Mouse (Mus musculus): ENCODE measurements at regions not wholly inside any gene's neighbourhood (a gene's known extent, or its start where the extent isn't known, plus 50 kb on each side); places are given as distances from the start of the nearest gene placed in this dataset.

- Histone ChIP-seq H3K36me3 (replicated peaks) (no peaks in the 10 kb centered on the region), H3K9me3 (replicated peaks) (peaks cover 4% of the 10 kb centered on the region; the same call in 1 of the 2 replicates), H3K4me3 (ENCODE audit: low read depth, low read length) (no peak overlapping the region), H3K27me3 (ENCODE audit: insufficient read depth, low read length) (no peaks in the 10 kb centered on the region), H3K4me1 (ENCODE audit: insufficient read depth, low read depth, low read length) (no peaks in the 10 kb centered on the region)
- ATAC-seq (ENCODE audit: extremely low read depth, insufficient number of reproducible peaks, low FRiP score, poor library complexity, severe bottlenecking), result no peak
- TF ChIP-seq GATA1 (IDR thresholded peaks at IDR 0.05; ENCODE audit: borderline replicate concordance, low read length), result no peak
- no peak for TF ChIP-seq CTCF (IDR thresholded peaks at IDR 0.05; ENCODE audit: low read depth, low read length)
- no peak for DNase-seq (ENCODE audit: low spot score)
These were observed 101.8 kb downstream of the Vgll3 start for GRCm38 (mm10) chr16:65916831-65917230.

- TF ChIP-seq POLR2AphosphoS5 (IDR thresholded peaks at IDR 0.05; ENCODE audit: insufficient replicate concordance, low read depth, low read length) (no peak), TAL1 (conservative IDR thresholded peaks at IDR 0.05; ENCODE audit: low read depth, low read length) (no peak)
- H3K4me3 ChIP-seq (ENCODE audit: low read depth, low read length), result no peak overlapping the region
- no peak for ATAC-seq (ENCODE audit: extremely low read depth, insufficient number of reproducible peaks, low FRiP score, poor library complexity, severe bottlenecking)
- DNase-seq (ENCODE audit: low spot score), result no peak
- H3K36me3 ChIP-seq (replicated peaks), result no peaks in the 10 kb centered on the region
- no peaks in the 10 kb centered on the region for H3K4me1 ChIP-seq (ENCODE audit: insufficient read depth, low read depth, low read length)
- H3K9me3 ChIP-seq (replicated peaks), result 0 out of 2 replicates have a peak, but pooled peaks cover under 1% of the 10 kb centered on the region
- no peaks in the 10 kb centered on the region for H3K27me3 ChIP-seq (ENCODE audit: insufficient read depth, low read length)
These were observed 110.9 kb downstream of the Vgll3 start for GRCm38 (mm10) chr16:65925986-65926385.

GRCm38 (mm10) chr16:65963829-65964228 is 148.8 kb downstream of the Vgll3 start:
- TF ChIP-seq CTCF (IDR thresholded peaks at IDR 0.05; ENCODE audit: low read depth, low read length), result no peak
- DNase-seq (ENCODE audit: low spot score), result no peak

GRCm38 (mm10) chr16:65964260-65964659 is 149.2 kb downstream of the Vgll3 start:
- Histone ChIP-seq H3K36me3 (replicated peaks) (no peaks in the 10 kb centered on the region), H3K4me1 (ENCODE audit: insufficient read depth, low read depth, low read length) (no peaks in the 10 kb centered on the region), H3K4me3 (ENCODE audit: low read depth, low read length) (no peak overlapping the region), H3K27me3 (ENCODE audit: insufficient read depth, low read length) (no peaks in the 10 kb centered on the region), H3K9me3 (replicated peaks) (0 out of 2 replicates have a peak, but pooled peaks cover 3% of the 10 kb centered on the region)
- no peak for TF ChIP-seq TAL1 (conservative IDR thresholded peaks at IDR 0.05; ENCODE audit: low read depth, low read length)
- no peak for TF ChIP-seq POLR2AphosphoS5 (IDR thresholded peaks at IDR 0.05; ENCODE audit: insufficient replicate concordance, low read depth, low read length)
- TF ChIP-seq GATA1 (IDR thresholded peaks at IDR 0.05; ENCODE audit: borderline replicate concordance, low read length), result no peak
- TF ChIP-seq GATA2 (IDR thresholded peaks at IDR 0.05; ENCODE audit: borderline replicate concordance, low read depth, low read length), result no peak
- TF ChIP-seq CTCF (IDR thresholded peaks at IDR 0.05; ENCODE audit: low read depth, low read length), result no peak
- ATAC-seq (ENCODE audit: extremely low read depth, insufficient number of reproducible peaks, low FRiP score, poor library complexity, severe bottlenecking) (no peak), DNase-seq (ENCODE audit: low spot score) (no peak)

More at GRCm38 (mm10) chr16:65963829-65964228, 148.8 kb downstream of the Vgll3 start:
- H3K9me3 ChIP-seq (replicated peaks), result 0 out of 2 replicates have a peak, but pooled peaks cover 3% of the 10 kb centered on the region
- H3K36me3 ChIP-seq (replicated peaks), result no peaks in the 10 kb centered on the region
- no peaks in the 10 kb centered on the region for H3K4me1 ChIP-seq (ENCODE audit: insufficient read depth, low read depth, low read length)
- no peaks in the 10 kb centered on the region for H3K27me3 ChIP-seq (ENCODE audit: insufficient read depth, low read length)
- ATAC-seq (ENCODE audit: extremely low read depth, insufficient number of reproducible peaks, low FRiP score, poor library complexity, severe bottlenecking), result no peak
- H3K4me3 ChIP-seq (ENCODE audit: low read depth, low read length), result no peak overlapping the region

- H3K4me3 ChIP-seq (ENCODE audit: low read depth, low read length), result no peak overlapping the region
- no peaks in the 10 kb centered on the region for H3K27me3 ChIP-seq (ENCODE audit: insufficient read depth, low read length)
- DNase-seq (ENCODE audit: low spot score), result no peak
- no peaks in the 10 kb centered on the region for H3K9me3 ChIP-seq (replicated peaks)
- no peaks in the 10 kb centered on the region for H3K36me3 ChIP-seq (replicated peaks)
- no peak for ATAC-seq (ENCODE audit: extremely low read depth, insufficient number of reproducible peaks, low FRiP score, poor library complexity, severe bottlenecking)
- TF ChIP-seq CTCF (IDR thresholded peaks at IDR 0.05; ENCODE audit: low read depth, low read length), result no peak
- TF ChIP-seq POLR2AphosphoS5 (IDR thresholded peaks at IDR 0.05; ENCODE audit: insufficient replicate concordance, low read depth, low read length), result no peak
- TF ChIP-seq GATA1 (IDR thresholded peaks at IDR 0.05; ENCODE audit: borderline replicate concordance, low read length), result no peak
- H3K4me1 ChIP-seq (ENCODE audit: insufficient read depth, low read depth, low read length), result no peaks in the 10 kb centered on the region
These were observed 162.0 kb downstream of the Vgll3 start for GRCm38 (mm10) chr16:65977075-65977474.

- no peak overlapping the region for H3K4me3 ChIP-seq (ENCODE audit: low read depth, low read length)
- DNase-seq (ENCODE audit: low spot score), result no peak
- H3K9me3 ChIP-seq (replicated peaks), result 0 out of 2 replicates have a peak, but pooled peaks cover 1% of the 10 kb centered on the region
- no peaks in the 10 kb centered on the region for H3K4me1 ChIP-seq (ENCODE audit: insufficient read depth, low read depth, low read length)
- ATAC-seq (ENCODE audit: extremely low read depth, insufficient number of reproducible peaks, low FRiP score, poor library complexity, severe bottlenecking), result no peak
- TF ChIP-seq CTCF (IDR thresholded peaks at IDR 0.05; ENCODE audit: low read depth, low read length) (no peak), GATA2 (IDR thresholded peaks at IDR 0.05; ENCODE audit: borderline replicate concordance, low read depth, low read length) (no peak), POLR2AphosphoS5 (IDR thresholded peaks at IDR 0.05; ENCODE audit: insufficient replicate concordance, low read depth, low read length) (no peak)
- H3K27me3 ChIP-seq (ENCODE audit: insufficient read depth, low read length), result no peaks in the 10 kb centered on the region
- no peaks in the 10 kb centered on the region for H3K36me3 ChIP-seq (replicated peaks)
These were observed 172.1 kb downstream of the Vgll3 start for GRCm38 (mm10) chr16:65987186-65987585.

GRCm38 (mm10) chr16:65999343-65999742 is 184.3 kb downstream of the Vgll3 start:
- ATAC-seq (ENCODE audit: extremely low read depth, insufficient number of reproducible peaks, low FRiP score, poor library complexity, severe bottlenecking), result no peak

More at GRCm38 (mm10) chr16:65999343-65999742, 184.3 kb downstream of the Vgll3 start:
- no peak for DNase-seq (ENCODE audit: low spot score)
- no peak overlapping the region for H3K4me3 ChIP-seq (ENCODE audit: low read depth, low read length)
- no peaks in the 10 kb centered on the region for H3K4me1 ChIP-seq (ENCODE audit: insufficient read depth, low read depth, low read length)
- H3K27me3 ChIP-seq (ENCODE audit: insufficient read depth, low read length), result no peaks in the 10 kb centered on the region
- H3K9me3 ChIP-seq (replicated peaks), result peaks cover 8% of the 10 kb centered on the region
- TF ChIP-seq CTCF (IDR thresholded peaks at IDR 0.05; ENCODE audit: low read depth, low read length) (no peak), TAL1 (conservative IDR thresholded peaks at IDR 0.05; ENCODE audit: low read depth, low read length) (no peak)
- H3K36me3 ChIP-seq (replicated peaks), result no peaks in the 10 kb centered on the region

All from G1E (cell line).